Mouse (Mus musculus) erythroblast, embryonic 14.5 days (primary cell): ENCODE results near the gene Sfmbt2.

ENCODE experiments used
- GATA1 ChIP-seq: IDR thresholded peaks from 2 replicates; pipeline ENCODE4 v1.6.1; 2012; ENCODE audit warnings: low read length, inconsistent platforms, mixed read lengths
- TAL1 ChIP-seq: IDR thresholded peaks from 3 replicates; pipeline ENCODE4 v1.6.1; 2012; ENCODE audit warnings: low read length, inconsistent platforms, mixed read lengths

DNA sequence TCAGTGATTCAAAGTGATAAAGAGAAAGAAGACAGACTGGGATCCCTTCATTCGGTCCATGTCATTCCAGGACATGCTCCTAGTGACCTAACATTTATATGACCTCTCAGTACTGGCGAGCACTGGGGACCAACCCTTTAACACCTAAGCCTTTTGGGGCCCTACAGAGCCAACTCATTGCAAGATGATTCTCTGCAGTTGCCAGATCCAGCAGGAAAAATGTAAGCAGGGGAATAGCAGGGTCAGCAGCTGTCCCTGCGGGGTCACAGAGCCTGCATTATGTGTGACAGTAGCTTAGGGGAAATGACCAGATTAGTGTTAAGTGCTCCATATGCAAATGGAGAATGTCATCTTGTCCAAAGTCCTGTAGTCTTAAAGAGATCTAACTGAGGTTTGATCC is 195.2 kb downstream of the Sfmbt2 start:
- no peak for TF ChIP-seq GATA1
- TF ChIP-seq TAL1, result no peak
